Mouse (Mus musculus) heart, postnatal 0 days (tissue): Measurements from ENCODE around the gene Pik3cd.

Experiments
- CTCF ChIP-seq: IDR thresholded peaks from 2 replicates; pipeline ENCODE4 v1.5.1; 2016; ENCODE audit warnings: antibody characterized with exemption, control low read depth, low read depth
- EP300 ChIP-seq: IDR thresholded peaks from 2 replicates; pipeline ENCODE4 v1.6.1; 2016; ENCODE audit warnings: antibody characterized with exemption, low read depth

GRCm38 (mm10) chr4:149689822-149690700 is 12.3 kb downstream of the Pik3cd start:
- TF ChIP-seq CTCF (no peak), EP300 (no peak)
